In the genomic region with DNA sequence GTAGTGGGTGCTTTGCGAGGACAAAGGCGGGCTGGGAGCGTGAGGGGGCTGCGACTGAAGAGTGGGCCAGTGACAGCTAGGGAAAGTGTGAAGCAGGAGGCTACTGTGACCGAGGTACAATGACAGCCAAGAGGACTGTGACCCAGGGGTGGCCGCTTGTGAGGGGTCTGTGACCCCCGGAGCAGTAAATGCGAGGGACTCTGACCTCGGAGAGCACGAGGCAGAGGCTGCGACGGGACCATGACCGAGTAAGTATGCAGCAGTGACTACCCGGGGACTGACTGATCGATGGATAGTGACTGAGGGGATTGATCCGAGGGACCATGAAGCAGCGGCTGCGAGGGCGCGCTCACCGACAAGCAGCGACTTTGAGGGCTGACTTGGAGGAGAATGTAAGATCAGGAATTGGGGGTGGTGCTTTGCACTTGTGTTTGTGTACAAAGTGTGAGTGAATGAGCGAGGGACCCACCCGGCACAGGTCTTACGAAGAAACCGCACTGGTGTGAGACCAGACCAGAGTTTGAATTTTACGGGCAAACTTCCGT, we compare ENCODE assay signal across 8 mouse cellular contexts. TPM values are rescaled to one million over a fixed set of nuclear protein-coding genes. Genes with fewer than 3 reads are reported as not detected.
DNase-seq lines count a peak whose midpoint lies in the region; ATAC-seq and TF ChIP-seq lines count a peak whose summit lies in the region.

No protein-coding gene starts in this region.

- H3K36me3 ChIP-seq in kidney, postnatal 0 days (ENCODE audit: insufficient read depth, low read length), result no peaks in the 10 kb centered on the region
- no peaks in the 10 kb centered on the region for H3K36me3 ChIP-seq in forebrain, embryonic 14.5 days (ENCODE audit: control insufficient read depth, insufficient read depth, low read length)
- no peaks in the 10 kb centered on the region for H3K36me3 ChIP-seq in liver, embryonic 11.5 days (ENCODE audit: control insufficient read depth, insufficient read depth, low read length)

- H3K4me1 ChIP-seq in kidney, postnatal 0 days (replicated peaks; ENCODE audit: insufficient read depth, low read length), result 0 out of 2 replicates have a peak, but pooled peaks cover 2% of the 10 kb centered on the region
- peaks cover 8% of the 10 kb centered on the region for H3K4me1 ChIP-seq in forebrain, embryonic 14.5 days (ENCODE audit: control insufficient read depth, insufficient read depth, low read length)
- peaks cover 15% of the 10 kb centered on the region for H3K4me1 ChIP-seq in liver, embryonic 11.5 days (replicated peaks; ENCODE audit: control insufficient read depth, insufficient read depth, low read length)

- H3K4me3 ChIP-seq in kidney, postnatal 0 days (replicated peaks; ENCODE audit: low read depth, low read length), result peak overlapping the region; percentile 82
- H3K4me3 ChIP-seq in forebrain, embryonic 14.5 days (ENCODE audit: low read depth, low read length), result peak overlapping the region; percentile 74
- H3K4me3 ChIP-seq in liver, embryonic 11.5 days (ENCODE audit: low read depth, low read length), result peak overlapping the region; percentile 79

- no peak for ATAC-seq in kidney, postnatal 0 days (replicated peaks; ENCODE audit: low FRiP score, low read depth)
- peak; percentile 60 for ATAC-seq in forebrain, embryonic 14.5 days
- peak; percentile 65 for ATAC-seq in liver, embryonic 11.5 days (replicated peaks; ENCODE audit: low FRiP score)
- peak; percentile 23; the same call in 1 of the 2 replicates for ATAC-seq in monocyte, adult 5-6 weeks (replicated peaks; ENCODE audit: insufficient number of reproducible peaks, low FRiP score, low TSS enrichment, poor library complexity, severe bottlenecking)

- TF ChIP-seq CTCF in kidney, postnatal 0 days (IDR thresholded peaks at IDR 0.05; ENCODE audit: low read depth), result no peak

- no peaks in the 10 kb centered on the region for H3K27me3 ChIP-seq in kidney, postnatal 0 days (ENCODE audit: insufficient read depth, low read length)
- no peaks in the 10 kb centered on the region for H3K27me3 ChIP-seq in forebrain, embryonic 14.5 days (replicated peaks; ENCODE audit: control insufficient read depth, insufficient read depth, low read length)
- H3K27me3 ChIP-seq in liver, embryonic 11.5 days (replicated peaks; ENCODE audit: control insufficient read depth, insufficient read depth, low read length), result no peaks in the 10 kb centered on the region

- DNase-seq in kidney, postnatal 0 days (ENCODE audit: low spot score), result peak; percentile 29
- DNase-seq in kidney, adult 9 months, result no peak
- peak; percentile 41 for DNase-seq in ZHBTc4 (ENCODE audit: low read depth, low spot score)
- peak; percentile 25 for DNase-seq in forebrain, embryonic 14.5 days (ENCODE audit: low spot score)
- no peak for DNase-seq in liver, embryonic 11.5 days (ENCODE audit: low spot score)
- DNase-seq in left cerebral cortex, adult 8-10 months (ENCODE audit: low spot score in 2 of 2), result no peak
- DNase-seq in adrenal gland, postnatal 14 days, result no peak

- peak overlapping the region; percentile 85 for H3K27ac ChIP-seq in kidney, postnatal 0 days
- H3K27ac ChIP-seq in forebrain, embryonic 14.5 days (ENCODE audit: low read depth, low read length), result peak overlapping the region; percentile 87; the same call in 1 of the 2 replicates
- peak overlapping the region; percentile 84; the same call in 1 of the 2 replicates for H3K27ac ChIP-seq in liver, embryonic 11.5 days (ENCODE audit: low read depth, low read length)

- H3K4me2 ChIP-seq in kidney, postnatal 0 days (ENCODE audit: low read length), result peak overlapping the region; percentile 92
- peak overlapping the region; percentile 67 for H3K4me2 ChIP-seq in forebrain, embryonic 14.5 days (ENCODE audit: low read length)
- H3K4me2 ChIP-seq in liver, embryonic 11.5 days, result peak overlapping the region; percentile 86

- no peaks in the 10 kb centered on the region for H3K9me3 ChIP-seq in kidney, postnatal 0 days (replicated peaks; ENCODE audit: low read length)
- no peaks in the 10 kb centered on the region for H3K9me3 ChIP-seq in forebrain, embryonic 14.5 days (replicated peaks; ENCODE audit: control insufficient read depth, low read length)
- no peaks in the 10 kb centered on the region for H3K9me3 ChIP-seq in liver, embryonic 11.5 days (ENCODE audit: control insufficient read depth, low read length)

- peak overlapping the region; percentile 86 for H3K9ac ChIP-seq in kidney, postnatal 0 days (ENCODE audit: low read depth, low read length)
- peak overlapping the region; percentile 83 for H3K9ac ChIP-seq in forebrain, embryonic 14.5 days (ENCODE audit: low read length)
- H3K9ac ChIP-seq in liver, embryonic 11.5 days (ENCODE audit: low read depth, low read length), result peak overlapping the region; percentile 89

- under 1% methylated on average over 28 of the region's 28 CpGs for WGBS in kidney, postnatal 0 days
- WGBS in forebrain, embryonic 14.5 days, result 2% methylated on average over 28 of the region's 28 CpGs
- WGBS in liver, embryonic 11.5 days, result 2% methylated on average over 28 of the region's 28 CpGs

RNA-seq across cellular contexts. Expression of gene Pcyt1a, which starts 0.4 kb away (rescaled TPM):
- polyA plus RNA-seq in kidney, postnatal 0 days (2015; fragmentation: Nextera tagmentation; extraction: Ambion mirVana), result 30.6 and 38.3 TPM in 2 replicates
- 45.3 and 53.8 TPM in 2 replicates for polyA plus RNA-seq in forebrain, embryonic 14.5 days (2014; fragmentation: Nextera tagmentation; extraction: Ambion mirVana)
- polyA plus RNA-seq in liver, embryonic 11.5 days (2014; fragmentation: Nextera tagmentation; extraction: Ambion mirVana), result 37.0 and 42.8 TPM in 2 replicates
- total RNA-seq in monocyte, adult 5-6 weeks (2017), result 58.4 to 78.2 TPM (median 76.1 TPM) in 3 replicates
- 10 to 100 TPM; 40.0 to 46.7 (median 43.6) TPM for total RNA-seq in left cerebral cortex, adult 8-10 months (2022)
- 75.6 and 77.2 TPM in 2 replicates for total RNA-seq in adrenal gland, postnatal 14 days (2021)

RNA-seq across cellular contexts. Expression of gene Tctex1d2, which starts 11.6 kb away (rescaled TPM):
- polyA plus RNA-seq in kidney, postnatal 0 days (2015; fragmentation: Nextera tagmentation; extraction: Ambion mirVana), result 40.1 and 45.1 TPM in 2 replicates
- polyA plus RNA-seq in forebrain, embryonic 14.5 days (2014; fragmentation: Nextera tagmentation; extraction: Ambion mirVana), result 38.6 and 42.6 TPM in 2 replicates
- polyA plus RNA-seq in liver, embryonic 11.5 days (2014; fragmentation: Nextera tagmentation; extraction: Ambion mirVana), result 13.8 and 15.1 TPM in 2 replicates
- total RNA-seq in monocyte, adult 5-6 weeks (2017), result 5.4 to 18.0 TPM (median 16.4 TPM) in 3 replicates
- total RNA-seq in left cerebral cortex, adult 8-10 months (2022), result 10 to 100 TPM; 17.5 to 21.3 (median 20.0) TPM
- 6.2 and 6.8 TPM in 2 replicates for total RNA-seq in adrenal gland, postnatal 14 days (2021)

RNA-seq across cellular contexts. Expression of gene Tm4sf19, which starts 30.8 kb away (rescaled TPM):
- not detected in 2 replicates for polyA plus RNA-seq in kidney, postnatal 0 days (2015; fragmentation: Nextera tagmentation; extraction: Ambion mirVana)
- polyA plus RNA-seq in forebrain, embryonic 14.5 days (2014; fragmentation: Nextera tagmentation; extraction: Ambion mirVana), result not detected in 2 replicates
- not detected in 2 replicates for polyA plus RNA-seq in liver, embryonic 11.5 days (2014; fragmentation: Nextera tagmentation; extraction: Ambion mirVana)
- total RNA-seq in monocyte, adult 5-6 weeks (2017), result not detected in 3 replicates
- total RNA-seq in left cerebral cortex, adult 8-10 months (2022), result under 1 TPM in 1 of 4 experiments, not detected in 3; 0.27 TPM
- not detected in 2 replicates for total RNA-seq in adrenal gland, postnatal 14 days (2021)

RNA-seq across cellular contexts. Expression of gene Slc51a, which starts 56.6 kb away (rescaled TPM):
- 4.3 TPM in 2 replicates for polyA plus RNA-seq in kidney, postnatal 0 days (2015; fragmentation: Nextera tagmentation; extraction: Ambion mirVana)
- polyA plus RNA-seq in forebrain, embryonic 14.5 days (2014; fragmentation: Nextera tagmentation; extraction: Ambion mirVana), result 0.20 and 0.21 TPM in 2 replicates
- 1.3 TPM in 2 replicates for polyA plus RNA-seq in liver, embryonic 11.5 days (2014; fragmentation: Nextera tagmentation; extraction: Ambion mirVana)
- 0.48 to 0.49 TPM in 2 of 3 replicates, not detected in the other for total RNA-seq in monocyte, adult 5-6 weeks (2017)
- total RNA-seq in left cerebral cortex, adult 8-10 months (2022), result not detected
- not detected in 2 replicates for total RNA-seq in adrenal gland, postnatal 14 days (2021)

Comparison
In these comparisons a context has a peak if more than half of its experiments do, and no peak if none do; other contexts are left out.
1. DNase-seq: peak in kidney, postnatal 0 days (single experiment), ZHBTc4 (single experiment) and forebrain, embryonic 14.5 days (single experiment); none in kidney, adult 9 months (single experiment), liver, embryonic 11.5 days (single experiment), left cerebral cortex, adult 8-10 months (0 of 2) and adrenal gland, postnatal 14 days (single experiment).
2. Peak in every context shown above with its lines, with median percentiles within 50 percentile points of each other: H3K27ac ChIP-seq, H3K4me2 ChIP-seq, H3K4me3 ChIP-seq and H3K9ac ChIP-seq.